Mouse (Mus musculus) lung, postnatal 0 days (tissue): ENCODE measurements around the gene Hapln2. TPM values are rescaled to one million over a fixed set of nuclear protein-coding genes. Genes with fewer than 3 reads are reported as not detected.

Source experiments
- ATAC-seq: fragments of 200-750 bp; cut with Nextera tagmentation; 2 replicates; pipeline ENCODE4 v1.8.0; 2017; ENCODE audit warnings: moderate library complexity
- DNase-seq: peaks from one replicate; pipeline ENCODE4 v3.0.0-alpha.2; 2016; ENCODE audit warnings: low spot score
- H3K27ac ChIP-seq: fragments of 300-500 bp; sonication (generic); 2 replicates; pipeline ENCODE4 v1.5.1; 2014; ENCODE audit warnings: antibody characterized with exemption, mild to moderate bottlenecking, low read length, mixed read lengths
- H3K27me3 ChIP-seq: fragments of 300-500 bp; sonication (generic); replicated peaks from 2 replicates; pipeline ENCODE4 v1.6.1; 2014; ENCODE audit warnings: low read length, mixed read lengths; ENCODE audit not compliant: insufficient read depth
- H3K36me3 ChIP-seq: fragments of 300-500 bp; sonication (generic); 2 replicates; pipeline ENCODE4 v1.6.1; 2014; ENCODE audit warnings: low read length, mixed read lengths; ENCODE audit not compliant: insufficient read depth
- H3K4me1 ChIP-seq: fragments of 300-500 bp; sonication (generic); 2 replicates; pipeline ENCODE4 v1.6.1; 2014; ENCODE audit warnings: antibody characterized with exemption, low read depth, low read length, mixed read lengths; ENCODE audit not compliant: insufficient read depth
- H3K4me2 ChIP-seq: fragments of 300-500 bp; sonication (generic); replicated peaks from 2 replicates; pipeline ENCODE4 v1.6.1; 2014; ENCODE audit warnings: low read depth, mild to moderate bottlenecking, low read length, moderate library complexity, mixed read lengths
- H3K4me3 ChIP-seq: fragments of 300-500 bp; sonication (generic); 2 replicates; pipeline ENCODE4 v1.5.1; 2014; ENCODE audit warnings: low read depth, low read length
- H3K9ac ChIP-seq: fragments of 300-500 bp; sonication (generic); replicated peaks from 2 replicates; pipeline ENCODE4 v1.6.1; 2014; ENCODE audit warnings: low read depth, mild to moderate bottlenecking
- H3K9me3 ChIP-seq: fragments of 300-500 bp; sonication (generic); 2 replicates; pipeline ENCODE4 v1.6.1; 2016; ENCODE audit warnings: low read length, mixed read lengths
- CTCF ChIP-seq: IDR thresholded peaks from 2 replicates; pipeline ENCODE4 v1.5.1; 2016; ENCODE audit warnings: antibody characterized with exemption, mild to moderate bottlenecking
- EP300 ChIP-seq: IDR thresholded peaks from 2 replicates; pipeline ENCODE4 v1.6.1; 2016; ENCODE audit warnings: antibody characterized with exemption, mild to moderate bottlenecking, control low read depth
- WGBS: fragments of 180-500 bp; shearing (Covaris S2); extraction: QIAGEN DNeasy Blood & Tissue Kit; methylation state at CpG from one replicate; pipeline ENCODE4 v1.1.7; 2014; 5-methylcytosine and 5-hydroxymethylcytosine counted together
- polyA plus RNA-seq: library from polyadenylated mRNA; unstranded; fragments of >200 nt; fragmentation: Nextera tagmentation; extraction: Ambion mirVana; gene quantifications from 2 replicates; pipeline ENCODE4 v1.2.1, GENCODE M21; 2015

Gene Hapln2
- polyA plus RNA-seq, 1 experiment from 2014 or later, result not detected

DNA sequence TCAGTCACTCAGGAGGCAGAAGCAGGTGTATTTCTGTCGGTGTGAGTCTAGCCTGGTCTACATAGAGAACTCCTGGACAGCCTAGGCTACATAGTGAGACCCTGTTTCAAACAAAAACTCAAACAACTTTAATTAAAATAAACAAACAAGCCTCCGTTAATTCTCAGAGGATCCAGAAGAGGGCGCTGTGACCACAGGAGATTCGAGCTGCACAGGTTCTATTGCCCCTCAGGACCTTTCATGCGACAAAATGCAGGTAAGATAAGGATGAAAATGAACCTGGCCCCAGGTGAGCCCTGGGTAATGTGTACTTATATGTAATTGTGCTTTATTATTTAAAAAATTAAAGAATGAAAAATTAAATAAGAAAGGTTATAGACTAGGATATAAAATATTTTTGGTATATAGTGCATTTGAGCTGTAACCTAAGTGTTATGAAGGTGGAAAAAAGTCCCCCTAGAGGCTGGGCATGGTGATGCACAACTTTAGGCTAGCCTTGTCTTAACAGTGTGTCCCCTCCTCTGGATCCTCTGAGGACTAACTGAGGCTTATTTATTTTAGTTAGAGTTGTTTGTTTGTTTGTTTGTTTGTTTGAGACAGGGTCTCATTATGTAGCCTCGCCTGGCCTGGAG is 16.6 kb downstream of the Hapln2 start:
- Histone ChIP-seq H3K4me3 (no peak overlapping the region), H3K36me3 (no peaks in the 10 kb centered on the region), H3K4me2 (no peak overlapping the region), H3K27me3 (no peaks in the 10 kb centered on the region), H3K27ac (no peak overlapping the region), H3K4me1 (no peaks in the 10 kb centered on the region), H3K9me3 (no peaks in the 10 kb centered on the region), H3K9ac (no peak overlapping the region)
- 6% methylated on average over 6 of the region's 6 CpGs for WGBS
- peak; percentile 48 for DNase-seq
- ATAC-seq, result 0 out of 2 replicates have a peak, but pooled peaks have one; percentile 43
- TF ChIP-seq EP300, result no peak
- peak; percentile 64 for TF ChIP-seq CTCF

- 0 out of 2 replicates have a peak, but pooled peaks cover 7% of the 10 kb centered on the region for H3K4me1 ChIP-seq
- no peaks in the 10 kb centered on the region for H3K9me3 ChIP-seq
- H3K36me3 ChIP-seq, result no peaks in the 10 kb centered on the region
- WGBS, result 51% methylated on average over 18 of the region's 18 CpGs
- DNase-seq (peak; percentile 88), ATAC-seq (peak; percentile 74)
- TF ChIP-seq EP300 (no peak), CTCF (peak; percentile 75)
- peaks cover 5% of the 10 kb centered on the region; the same call in 1 of the 2 replicates for H3K27me3 ChIP-seq
- no peak overlapping the region for H3K4me3 ChIP-seq
- no peak overlapping the region for H3K4me2 ChIP-seq
- no peak overlapping the region for H3K9ac ChIP-seq
- H3K27ac ChIP-seq, result no peak overlapping the region
Observed at GRCm38 (mm10) chr3:88005822-88006786, 21.3 kb downstream of the Hapln2 start.

GRCm38 (mm10) chr3:88002291-88002976 is 24.9 kb downstream of the Hapln2 start:
- Histone ChIP-seq H3K4me2 (no peak overlapping the region), H3K36me3 (no peaks in the 10 kb centered on the region), H3K27ac (no peak overlapping the region), H3K9me3 (no peaks in the 10 kb centered on the region), H3K9ac (no peak overlapping the region), H3K4me3 (no peak overlapping the region), H3K4me1 (peaks cover 10% of the 10 kb centered on the region; the same call in 1 of the 2 replicates), H3K27me3 (peaks cover 40% of the 10 kb centered on the region)
- ATAC-seq, result peak; percentile 75
- TF ChIP-seq CTCF (peak; percentile 30), EP300 (no peak)
- DNase-seq, result peak; percentile 62
- 2% methylated on average over 16 of the region's 17 CpGs for WGBS

DNA sequence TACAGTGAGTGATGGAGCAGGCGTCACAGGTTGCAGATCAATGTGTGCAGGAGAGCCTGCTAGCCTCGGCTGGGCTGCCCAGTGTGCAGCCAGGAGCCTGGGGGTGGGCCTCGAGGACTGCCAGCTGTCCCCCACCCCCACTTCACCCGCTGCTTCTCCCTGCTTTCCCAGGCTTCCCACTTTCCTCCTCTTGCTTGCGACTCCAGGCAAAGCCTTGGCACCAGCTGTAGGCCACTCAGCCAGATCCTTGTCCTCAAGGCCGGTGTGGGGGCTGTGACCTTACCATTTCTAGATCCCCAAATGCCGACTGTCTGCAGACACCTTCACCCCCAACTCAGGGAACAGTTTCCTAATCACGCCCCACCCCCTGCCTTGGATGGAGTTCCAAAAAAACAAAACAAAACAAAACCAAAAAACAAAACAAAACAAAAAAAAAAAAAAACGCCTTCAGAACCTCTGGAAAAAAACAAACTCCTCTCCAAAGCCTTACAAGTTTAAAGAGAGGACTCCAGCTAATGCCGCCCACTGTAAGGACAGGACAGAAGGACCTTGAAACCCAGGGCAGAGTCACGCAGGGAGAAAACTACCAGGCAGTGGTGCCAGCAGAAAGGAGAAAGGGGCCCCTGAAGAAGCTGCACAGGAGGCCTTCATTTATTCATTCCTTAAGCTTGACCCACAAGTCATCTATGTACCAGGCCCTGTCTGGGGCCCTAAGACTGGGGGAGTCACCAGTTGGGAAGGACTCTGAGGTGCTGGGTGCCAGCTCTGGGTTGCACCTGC is 26.4 kb downstream of the Hapln2 start:
- Histone ChIP-seq H3K4me1 (peaks cover 16% of the 10 kb centered on the region), H3K9ac (no peak overlapping the region), H3K36me3 (no peaks in the 10 kb centered on the region), H3K27ac (no peak overlapping the region), H3K4me2 (no peak overlapping the region), H3K9me3 (no peaks in the 10 kb centered on the region), H3K27me3 (peaks cover 54% of the 10 kb centered on the region), H3K4me3 (peak overlapping the region; percentile 26; the same call in 1 of the 2 replicates)
- ATAC-seq (no peak), DNase-seq (no peak)
- TF ChIP-seq EP300 (no peak), CTCF (no peak)
- WGBS, result 16% methylated on average over 11 of the region's 11 CpGs

DNA sequence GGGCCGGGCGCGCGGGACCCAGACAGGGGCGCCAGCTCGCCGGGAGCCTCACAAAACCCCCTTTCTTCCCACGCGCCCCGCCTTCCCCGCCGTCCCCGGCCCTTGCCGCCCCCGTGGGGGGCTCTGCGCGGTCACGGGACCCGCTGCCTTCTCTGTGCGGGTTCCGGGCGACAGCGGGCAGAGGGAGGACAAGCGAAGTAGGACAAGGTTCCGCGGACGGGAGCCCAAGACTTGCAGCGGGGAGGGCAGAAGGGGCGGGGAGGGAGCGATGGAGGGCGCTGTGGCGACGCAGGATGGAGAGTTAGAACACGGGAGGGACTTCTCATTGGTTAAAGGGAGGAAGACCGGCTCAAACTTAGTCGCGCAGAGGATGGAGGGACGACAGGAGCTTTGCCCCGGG is 27.2 kb downstream of the Hapln2 start, which contains the start of gene Bcan:
TSS of gene Bcan (minus strand) at position 50 of the 400 bp plus-strand sequence.
- Histone ChIP-seq H3K9ac (no peak within 1 kb of the TSS), H3K27me3 (peaks cover 58% of the 10 kb centered on the region), H3K9me3 (no peaks in the 10 kb centered on the region), H3K4me3 (peak within 1 kb of the TSS; percentile 26; the same call in 1 of the 2 replicates), H3K4me2 (peak within 1 kb of the TSS; percentile 56), H3K36me3 (no peaks in the 10 kb centered on the region), H3K27ac (no peak within 1 kb of the TSS), H3K4me1 (peaks cover 16% of the 10 kb centered on the region)
- ATAC-seq (no peak), DNase-seq (no peak)
- TF ChIP-seq CTCF, result peak; percentile 18; the same call in 1 of the 2 replicates
- no peak for TF ChIP-seq EP300
- 4% methylated on average over 29 of the region's 39 CpGs for WGBS
